Mouse (Mus musculus) ES-E14 (cell line): ENCODE measurements at regions not wholly inside any gene's neighbourhood (a gene's known extent, or its start where the extent isn't known, plus 50 kb on each side); places are given as distances from the start of the nearest gene placed in this dataset.

Experiments
- DNase-seq: peaks from one replicate; pipeline ENCODE4 v3.0.0-alpha.2; 2013; ENCODE audit warnings: low read depth, low spot score
- H3K27ac ChIP-seq: 2 replicates; pipeline ENCODE4 v1.5.1; 2012; ENCODE audit warnings: low read depth, mild to moderate bottlenecking, low read length, moderate library complexity, mixed read lengths; ENCODE audit not compliant: poor library complexity, insufficient read depth, severe bottlenecking
- H3K36me3 ChIP-seq: 2 replicates; pipeline ENCODE4 v1.6.1; 2012; ENCODE audit warnings: mild to moderate bottlenecking, low read length, moderate library complexity, mixed read lengths; ENCODE audit not compliant: control insufficient read depth, poor library complexity, insufficient read depth, severe bottlenecking
- H3K4me1 ChIP-seq, 2 experiments: fragments of 150-350 bp in 1 of 2; sonication (generic) in 1 of 2; 2 replicates each; pipeline ENCODE4 v1.6.1; 2012; ENCODE audit warnings: low read length in 2 of 2, mild to moderate bottlenecking in 1 of 2, mixed read lengths in 1 of 2; ENCODE audit not compliant: control insufficient read depth in 2 of 2, insufficient read depth in 2 of 2, poor library complexity in 1 of 2
- H3K4me3 ChIP-seq, 2 experiments: fragments of 150-350 bp in 1 of 2; sonication (generic) in 1 of 2; 2 replicates each; pipeline ENCODE4 v1.5.1; 2012; ENCODE audit warnings: low read length in 2 of 2, low read depth in 1 of 2, mild to moderate bottlenecking in 1 of 2, mixed read lengths in 1 of 2; ENCODE audit not compliant: insufficient read depth in 1 of 2, poor library complexity in 1 of 2, severe bottlenecking in 1 of 2
- H3K9ac ChIP-seq: 2 replicates; pipeline ENCODE4 v1.6.1; 2012; ENCODE audit warnings: low read depth, mild to moderate bottlenecking, low read length, mixed read lengths; ENCODE audit not compliant: poor library complexity, insufficient read depth, severe bottlenecking
- H3K9me3 ChIP-seq: fragments of 150-350 bp; sonication (generic); 2 replicates; pipeline ENCODE4 v1.6.1; 2012; ENCODE audit warnings: low read depth, mild to moderate bottlenecking, low read length; ENCODE audit not compliant: control insufficient read depth, insufficient read depth
- CHD2 ChIP-seq: IDR thresholded peaks from 2 replicates; pipeline ENCODE4 v1.6.1; 2014; ENCODE audit warnings: mild to moderate bottlenecking, low read depth, low read length, inconsistent platforms
- HCFC1 ChIP-seq: IDR thresholded peaks from 2 replicates; pipeline ENCODE4 v1.6.1; 2012; ENCODE audit warnings: low read length, inconsistent platforms, borderline replicate concordance; ENCODE audit not compliant: insufficient read depth
- MAFK ChIP-seq: IDR thresholded peaks from 2 replicates; pipeline ENCODE4 v1.6.1; 2014; ENCODE audit warnings: mild to moderate bottlenecking, low read depth, low read length, inconsistent platforms; ENCODE audit not compliant: insufficient read depth
- ZC3H11A ChIP-seq: IDR thresholded peaks from 2 replicates; pipeline ENCODE4 v1.6.1; 2012; ENCODE audit warnings: low read depth, mild to moderate bottlenecking, inconsistent platforms, low read length, borderline replicate concordance
- ZNF384 ChIP-seq: IDR thresholded peaks from 2 replicates; pipeline ENCODE4 v1.6.1; 2012; ENCODE audit warnings: low read depth, low read length, inconsistent platforms
- in situ Hi-C, 2 experiments: fragments of 600-800 bp; cut with MboI; formaldehyde crosslinking; loops; one replicate each; pipeline ENCODE4 v1.15.1; 2025; ENCODE audit warnings: low sequenced_read_pairs in 2 of 2, inconsistent platforms in 1 of 2; ENCODE audit not compliant: unreplicated experiment in 2 of 2

- Histone ChIP-seq H3K27ac (no peak overlapping the region), H3K4me3 (no peak overlapping the region), H3K9me3 (no peaks in the 10 kb centered on the region), H3K9ac (no peak overlapping the region), H3K36me3 (no peaks in the 10 kb centered on the region), H3K4me1 (no peaks in the 10 kb centered on the region)
- TF ChIP-seq MAFK (no peak), CHD2 (no peak), HCFC1 (no peak), ZNF384 (no peak), ZC3H11A (no peak)
- in situ Hi-C loops = no loop called here
- no peak for DNase-seq
Observed at GRCm38 (mm10) chr3:99823256-99823655, 62.0 kb upstream of the Spag17 start.
